In the genomic region with DNA sequence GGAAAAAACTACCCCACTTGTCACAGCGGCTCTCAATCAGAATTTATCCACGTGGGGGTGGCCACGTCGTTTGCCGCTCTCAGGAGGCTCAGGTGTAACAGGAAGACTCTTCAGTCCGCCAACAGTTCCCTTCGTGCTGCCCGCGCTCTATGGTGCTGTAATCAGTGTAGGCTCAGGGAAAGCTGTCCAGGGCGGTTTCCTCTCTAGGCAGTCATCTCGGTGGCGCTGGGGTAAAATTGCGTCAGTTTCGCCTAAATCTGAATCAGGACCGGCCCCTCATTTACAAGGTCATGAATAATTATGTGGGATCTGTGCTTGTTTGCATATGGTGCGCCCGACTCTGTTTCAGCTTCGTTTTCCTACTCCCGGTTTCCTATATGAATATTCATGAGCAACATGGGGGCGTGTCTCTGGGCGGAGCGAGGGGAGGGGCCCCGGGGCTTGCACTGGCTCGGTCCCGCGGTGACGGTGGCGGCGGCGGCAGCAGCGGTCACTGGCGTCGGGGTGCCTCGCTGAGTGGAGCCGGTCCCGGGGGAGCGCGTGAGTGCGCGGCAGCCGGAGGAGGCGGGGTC, we compare ENCODE assay signal across 8 mouse cellular contexts. TPM values are rescaled to one million over a fixed set of nuclear protein-coding genes. Genes with fewer than 3 reads are reported as not detected.
DNase-seq lines count a peak whose midpoint lies in the region; ATAC-seq and TF ChIP-seq lines count a peak whose summit lies in the region.

A gene (plus strand): TSS at position 427 of the 572 bp plus-strand sequence.

- peak; percentile 96 for DNase-seq in A20 (ENCODE audit: low read depth, low spot score)
- DNase-seq in heart, adult 9 months (ENCODE audit: low spot score in 2 of 2): peak; percentile 99
- peak; percentile 85 to 96 for DNase-seq in monocyte, adult 2 months (ENCODE audit: low read depth in 1 of 2, low spot score in 2 of 2)
- peak; percentile 96 to 97 for DNase-seq in spleen, postnatal 36 days (ENCODE audit: low spot score in 2 of 2)

- H3K9me3 ChIP-seq in kidney, embryonic 14.5 days (ENCODE audit: control insufficient read depth, low read length): no peaks in the 10 kb centered on the region
- H3K9me3 ChIP-seq in limb, embryonic 15.5 days: no peaks in the 10 kb centered on the region

- H3K27ac ChIP-seq in bone marrow macrophage, adult 2 months (ENCODE audit: insufficient read depth, low read depth, low read length): no peak within 1 kb of the TSS
- peak within 1 kb of the TSS; percentile 98 for H3K27ac ChIP-seq in embryonic fibroblast, embryonic 13.5 days (ENCODE audit: insufficient read depth, low read length)
- H3K27ac ChIP-seq in kidney, embryonic 14.5 days (ENCODE audit: low read depth, low read length): peak within 1 kb of the TSS; percentile 90
- peak within 1 kb of the TSS; percentile 97 for H3K27ac ChIP-seq in limb, embryonic 15.5 days

- peak within 1 kb of the TSS; percentile 66 for H3K9ac ChIP-seq in kidney, embryonic 14.5 days (ENCODE audit: low read depth, low read length)
- H3K9ac ChIP-seq in limb, embryonic 15.5 days: peak within 1 kb of the TSS; percentile 60

- under 1% methylated on average over 41 of the region's 42 CpGs for WGBS in kidney, embryonic 14.5 days
- WGBS in limb, embryonic 15.5 days: under 1% methylated on average over 41 of the region's 42 CpGs

- peak; percentile 86 for ATAC-seq in kidney, embryonic 14.5 days (ENCODE audit: low FRiP score, low TSS enrichment)
- ATAC-seq in limb, embryonic 15.5 days (ENCODE audit: insufficient number of reproducible peaks, low FRiP score, low TSS enrichment, low read depth): peak; percentile 81

- no peak for TF ChIP-seq CTCF in bone marrow macrophage, adult 2 months (IDR thresholded peaks at IDR 0.05; ENCODE audit: low read depth, low read length)
- no peak for TF ChIP-seq CTCF in embryonic fibroblast, embryonic 13.5 days (IDR thresholded peaks at IDR 0.05; ENCODE audit: borderline replicate concordance, insufficient read depth, low read length)

- H3K36me3 ChIP-seq in kidney, embryonic 14.5 days (ENCODE audit: control insufficient read depth, insufficient read depth, low read length): peaks cover 56% of the 10 kb centered on the region
- peaks cover 58% of the 10 kb centered on the region for H3K36me3 ChIP-seq in limb, embryonic 15.5 days

- H3K4me3 ChIP-seq in bone marrow macrophage, adult 2 months (ENCODE audit: insufficient read depth, low read length): peak within 1 kb of the TSS; percentile 53
- H3K4me3 ChIP-seq in embryonic fibroblast, embryonic 13.5 days (ENCODE audit: insufficient read depth, low read length): peak within 1 kb of the TSS; percentile 70
- H3K4me3 ChIP-seq in kidney, embryonic 14.5 days (ENCODE audit: low read length): peak within 1 kb of the TSS; percentile 72
- peak within 1 kb of the TSS; percentile 79 for H3K4me3 ChIP-seq in limb, embryonic 15.5 days

- TF ChIP-seq POLR2A in bone marrow macrophage, adult 2 months (IDR thresholded peaks at IDR 0.05; ENCODE audit: borderline replicate concordance, low read depth, low read length): no peak
- peak; percentile 31 for TF ChIP-seq POLR2A in embryonic fibroblast, embryonic 13.5 days (IDR thresholded peaks at IDR 0.05; ENCODE audit: low read depth, low read length)

- H3K4me1 ChIP-seq in bone marrow macrophage, adult 2 months (ENCODE audit: control insufficient read depth, insufficient read depth, low read length): peaks cover 10% of the 10 kb centered on the region
- H3K4me1 ChIP-seq in embryonic fibroblast, embryonic 13.5 days (ENCODE audit: control insufficient read depth, insufficient read depth, low read length): peaks cover 11% of the 10 kb centered on the region; the same call in 1 of the 2 replicates
- H3K4me1 ChIP-seq in kidney, embryonic 14.5 days (ENCODE audit: control insufficient read depth, insufficient read depth, low read length): peaks cover 41% of the 10 kb centered on the region
- H3K4me1 ChIP-seq in limb, embryonic 15.5 days: peaks cover 50% of the 10 kb centered on the region

- H3K4me2 ChIP-seq in kidney, embryonic 14.5 days (replicated peaks; ENCODE audit: low read depth, low read length): peak within 1 kb of the TSS; percentile 68
- peak within 1 kb of the TSS; percentile 65 for H3K4me2 ChIP-seq in limb, embryonic 15.5 days

- no peaks in the 10 kb centered on the region for H3K27me3 ChIP-seq in kidney, embryonic 14.5 days (ENCODE audit: control insufficient read depth, insufficient read depth, low read length)
- H3K27me3 ChIP-seq in limb, embryonic 15.5 days: no peaks in the 10 kb centered on the region

RNA-seq across cellular contexts. Expression of the gene that starts here (rescaled TPM):
- 7.5 and 10.9 TPM in 2 replicates for polyA plus RNA-seq in bone marrow macrophage, adult 2 months (2012; ENCODE audit: insufficient read depth, insufficient read length, missing spikeins)
- 118 and 155 TPM in 2 replicates for polyA plus RNA-seq in embryonic fibroblast, embryonic 13.5 days (2011; ENCODE audit: insufficient read length, low read depth, missing spikeins)
- 8.1 and 10.1 TPM in 2 replicates for polyA plus RNA-seq in kidney, embryonic 14.5 days (2014; fragmentation: Nextera tagmentation; extraction: Ambion mirVana)
- 65.1 and 74.1 TPM in 2 replicates for polyA plus RNA-seq in limb, embryonic 15.5 days (2015; fragmentation: Nextera tagmentation; extraction: Ambion mirVana)
